Mouse (Mus musculus) stomach, postnatal 0 days (tissue): ENCODE measurements around the gene Acbd3.

Experiments used
- CTCF ChIP-seq: IDR thresholded peaks from 2 replicates; pipeline ENCODE4 v1.5.1; 2016; ENCODE audit warnings: antibody characterized with exemption, low read depth, mild to moderate bottlenecking, moderate library complexity
- EP300 ChIP-seq: optimal IDR thresholded peaks from 2 replicates; pipeline ENCODE3; 2016; ENCODE audit warnings: antibody characterized with exemption

GRCm38 (mm10) chr1:180708935-180709776 is 16.7 kb upstream of the Acbd3 start:
- TF ChIP-seq EP300, result no peak
- no peak for TF ChIP-seq CTCF
